Mouse (Mus musculus) skeletal muscle tissue, adult 2 months (tissue): ENCODE measurements around the gene Prap1.
"Not testable (repeated sequence)": the region's sequence is repeated elsewhere in the genome, so short reads cannot be mapped to it uniquely, and the experiment has no call there.

ENCODE experiments used
- DNase-seq: peaks from one replicate; pipeline ENCODE4 v3.0.0-alpha.2; 2012; ENCODE audit warnings: low read depth, low spot score

Gene Prap1

DNA sequence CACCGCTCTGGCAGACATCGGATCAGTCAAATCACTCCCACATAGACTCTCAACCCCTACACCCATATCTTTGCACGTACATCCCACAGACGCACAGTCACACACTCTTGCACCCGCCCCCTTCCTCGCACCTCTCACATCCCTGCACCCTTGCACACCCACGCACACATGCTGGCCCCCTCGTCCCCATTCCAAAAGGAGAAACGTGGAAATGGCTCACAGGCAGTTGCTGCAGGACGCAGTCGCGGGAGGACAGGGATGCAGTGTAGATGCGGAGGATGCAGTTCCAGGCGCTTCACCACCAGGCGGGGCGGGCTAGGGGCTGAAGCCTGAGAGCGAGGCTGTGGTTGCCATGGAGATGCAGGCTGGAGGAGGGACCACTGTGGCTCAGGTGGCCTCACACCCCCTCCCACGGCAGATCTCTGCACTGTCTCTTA is 10.9 kb upstream of the Prap1 start, which contains the start of gene Caly:
Gene Caly, minus strand, starts transcription at position 307 of the 437 bp plus-strand sequence.
- no peak for DNase-seq

DNA sequence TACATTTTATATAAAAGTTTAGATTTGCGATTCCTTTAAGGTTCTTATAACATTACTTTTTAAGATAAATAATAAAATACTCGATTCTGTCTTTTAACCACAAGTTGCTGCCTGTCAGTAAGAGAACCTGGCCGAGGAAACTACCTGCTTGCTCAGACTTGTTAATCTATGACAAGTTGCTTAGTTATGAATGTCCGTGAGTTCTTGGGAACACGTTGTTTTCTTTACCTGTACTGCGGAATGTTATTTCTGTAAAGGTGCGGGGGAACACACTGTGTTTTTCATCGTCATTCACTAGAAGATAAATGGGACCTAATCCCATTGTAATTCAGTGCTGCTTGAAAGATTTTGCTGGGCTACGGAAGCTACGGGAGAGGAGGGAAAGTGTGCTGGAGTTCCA is 2.6 kb upstream of the Prap1 start:
- DNase-seq: no peak

DNA sequence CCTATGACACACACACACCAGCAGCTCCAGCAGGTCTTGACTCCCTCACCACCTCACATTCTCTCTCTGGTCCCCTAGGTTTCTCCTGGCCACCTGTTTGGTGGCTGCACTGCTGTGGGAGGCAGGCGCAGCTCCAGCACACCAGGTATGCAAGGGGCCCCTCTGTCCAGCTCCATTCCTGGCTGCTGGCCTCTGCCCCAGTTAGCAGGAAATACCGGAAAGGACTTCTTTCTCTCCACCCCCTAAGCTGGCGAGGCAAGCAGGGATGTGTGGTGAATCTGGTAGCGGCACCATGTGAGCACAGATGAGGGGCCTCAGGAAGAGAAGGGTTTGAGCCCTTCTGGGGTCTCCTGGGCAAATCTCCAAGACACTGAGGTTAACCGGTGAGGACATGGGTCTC is 1.8 kb downstream of the Prap1 start:
- DNase-seq: no peak

DNA sequence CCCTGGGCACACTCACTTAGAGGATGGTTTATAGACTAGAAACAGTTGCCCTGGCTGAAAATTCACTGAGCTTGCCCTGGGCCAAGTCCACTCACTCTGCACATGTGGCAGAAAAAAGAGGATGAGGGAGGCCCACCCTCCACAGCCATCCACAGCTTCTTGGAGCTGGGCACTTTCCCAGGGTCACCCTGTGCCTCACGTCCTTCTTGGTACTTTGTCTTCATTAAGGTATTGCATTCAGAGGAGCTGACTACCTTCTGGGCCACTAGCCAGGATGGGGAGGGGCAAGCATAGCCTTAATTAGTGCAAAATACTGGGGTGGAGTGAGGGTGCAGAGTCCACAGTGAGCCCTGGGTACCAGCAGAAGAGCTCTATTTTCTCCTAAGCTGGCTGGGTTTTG is 2.4 kb downstream of the Prap1 start:
- DNase-seq: no peak

DNA sequence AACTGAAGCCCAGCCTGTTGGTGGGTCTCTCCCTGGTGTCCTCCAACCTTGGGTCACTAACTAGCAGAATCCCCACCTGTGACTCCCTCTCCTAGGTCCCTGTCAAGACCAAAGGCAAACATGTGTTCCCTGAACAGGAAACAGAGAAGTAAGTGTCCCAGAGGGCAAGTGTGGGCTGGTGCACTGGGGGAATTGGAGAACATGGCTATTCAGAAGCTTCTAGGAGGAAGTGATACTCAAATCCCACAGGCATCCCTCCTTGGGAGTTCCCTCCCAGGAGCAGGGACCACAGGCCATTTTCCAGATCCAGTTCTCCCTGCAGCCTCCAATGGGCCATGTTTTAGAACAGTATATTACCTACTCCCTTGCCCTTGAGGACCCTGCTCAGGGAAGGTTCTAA is 2.9 kb downstream of the Prap1 start:
- DNase-seq: no peak

DNA sequence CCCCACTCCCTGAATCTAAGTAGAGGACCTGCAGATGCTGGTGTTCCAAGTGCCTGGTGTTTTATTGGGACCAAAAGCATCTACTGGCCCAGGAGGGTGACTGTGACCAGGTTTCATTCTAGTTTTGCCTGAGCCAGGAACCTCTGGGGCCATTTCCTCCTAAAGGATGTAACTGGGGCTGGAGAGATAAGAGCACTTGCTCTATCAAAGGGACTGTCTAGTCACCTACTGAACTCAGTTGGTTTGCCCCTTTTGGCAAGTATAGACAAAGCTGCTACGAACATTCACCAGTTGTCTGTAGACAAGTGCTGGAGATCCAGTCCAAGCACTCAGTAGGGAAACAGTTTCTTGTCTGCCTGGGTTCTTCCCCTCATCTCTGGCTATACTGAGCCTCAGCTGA is 5.3 kb downstream of the Prap1 start:
- no peak for DNase-seq

DNA sequence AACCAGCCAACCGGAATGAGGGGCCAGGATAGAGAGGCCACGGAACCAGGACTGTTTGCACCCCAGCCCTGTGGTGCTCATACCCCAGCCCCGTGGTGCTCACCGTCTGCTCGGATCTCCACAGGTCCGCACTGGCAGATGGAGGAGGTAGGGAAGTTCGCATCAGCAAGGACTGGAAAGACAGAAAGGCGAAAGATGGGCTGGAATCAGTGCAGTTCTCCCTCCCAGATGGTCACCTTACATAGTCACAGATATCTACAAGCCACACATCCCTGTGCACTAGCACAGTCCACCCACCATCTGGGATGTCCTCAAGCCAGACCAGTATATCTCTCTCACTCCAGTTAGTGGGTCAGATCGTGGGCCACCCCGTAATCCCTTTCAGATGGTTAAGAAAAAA is 8.3 kb downstream of the Prap1 start:
- DNase-seq: no peak

DNA sequence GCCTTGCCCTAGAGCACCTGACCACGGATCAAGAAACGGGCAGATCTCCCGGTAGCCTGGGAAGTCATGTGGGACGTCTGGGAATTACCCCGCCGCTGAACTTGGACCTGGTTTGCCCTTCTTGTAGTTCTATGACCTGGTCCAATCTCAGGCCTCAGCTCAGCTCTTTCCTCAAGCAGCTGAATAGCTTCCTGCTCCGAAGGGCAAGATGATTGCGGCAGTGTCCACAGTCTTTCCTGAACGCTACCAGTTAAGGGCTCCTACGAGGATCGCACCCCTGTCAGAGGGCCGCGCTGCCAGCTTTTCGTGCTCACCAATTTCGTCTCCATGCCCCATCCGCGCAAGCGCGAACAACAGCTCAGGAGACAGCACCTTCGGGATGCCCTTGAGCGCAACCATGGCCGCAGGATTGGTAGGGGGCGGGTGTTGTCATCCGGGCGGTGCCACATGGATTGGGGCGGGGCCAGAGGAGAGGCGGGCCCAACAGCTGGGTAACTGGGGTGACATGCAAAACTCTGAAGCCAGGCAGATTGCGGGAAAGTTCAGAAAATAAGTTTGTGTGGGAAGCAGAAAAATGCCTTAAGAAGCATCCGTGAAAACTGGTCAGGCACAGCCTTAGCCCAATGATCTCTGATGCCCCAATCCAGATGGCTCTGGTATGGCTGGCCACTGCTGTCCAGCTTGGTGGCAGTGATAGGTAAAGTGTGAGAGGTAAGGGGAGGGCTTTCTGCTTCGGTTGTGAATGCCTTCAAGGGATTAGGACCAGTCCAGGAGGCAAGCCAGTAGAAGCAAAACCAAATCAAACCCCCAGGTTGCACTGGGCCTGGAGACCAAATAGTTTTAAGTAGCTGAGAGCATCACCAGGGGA is 9.0 kb downstream of the Prap1 start, which contains the start of gene Fuom:
Gene Fuom, minus strand, starts transcription at position 449 of the 868 bp plus-strand sequence.
- peak; percentile 75 for DNase-seq

DNA sequence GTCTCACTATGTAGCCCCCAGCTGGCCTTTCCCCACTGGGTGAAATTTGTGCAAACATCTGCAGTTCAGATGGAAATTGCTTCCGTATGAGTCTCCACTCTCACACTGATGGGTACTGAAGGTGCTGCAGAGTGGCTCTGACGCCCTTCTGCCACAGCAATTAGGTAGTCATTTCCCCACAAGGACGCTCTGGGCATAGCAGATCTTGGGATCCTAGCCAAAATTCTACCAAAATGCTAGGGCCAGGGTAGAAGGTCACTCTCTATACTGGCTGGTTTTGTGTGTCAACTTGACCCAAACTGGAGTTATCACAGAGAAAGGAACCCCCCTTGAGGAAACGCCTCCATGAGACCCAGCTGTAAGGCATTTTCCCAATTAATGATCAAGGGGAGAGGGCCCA is 10.8 kb downstream of the Prap1 start:
- no peak for DNase-seq

DNA sequence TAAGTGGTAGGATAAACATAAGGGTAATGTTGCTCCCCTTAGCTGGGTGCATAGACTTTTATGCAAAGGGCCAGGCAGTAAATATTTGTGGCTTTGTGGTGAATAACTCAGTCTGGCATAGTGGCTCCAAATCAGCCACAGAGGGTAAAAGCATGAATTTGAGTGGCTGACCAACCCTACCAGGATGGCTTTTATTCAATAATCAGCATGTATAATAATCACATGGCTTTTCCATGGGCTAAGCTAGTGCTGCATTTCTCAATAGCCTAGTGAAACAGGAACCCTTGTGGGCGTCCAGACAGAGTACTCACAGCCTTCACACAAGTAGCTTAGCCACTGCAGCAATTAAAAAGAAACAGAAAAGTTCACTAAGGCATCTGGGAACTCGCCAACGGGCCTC is 18.7 kb downstream of the Prap1 start:
- no peak for DNase-seq

DNA sequence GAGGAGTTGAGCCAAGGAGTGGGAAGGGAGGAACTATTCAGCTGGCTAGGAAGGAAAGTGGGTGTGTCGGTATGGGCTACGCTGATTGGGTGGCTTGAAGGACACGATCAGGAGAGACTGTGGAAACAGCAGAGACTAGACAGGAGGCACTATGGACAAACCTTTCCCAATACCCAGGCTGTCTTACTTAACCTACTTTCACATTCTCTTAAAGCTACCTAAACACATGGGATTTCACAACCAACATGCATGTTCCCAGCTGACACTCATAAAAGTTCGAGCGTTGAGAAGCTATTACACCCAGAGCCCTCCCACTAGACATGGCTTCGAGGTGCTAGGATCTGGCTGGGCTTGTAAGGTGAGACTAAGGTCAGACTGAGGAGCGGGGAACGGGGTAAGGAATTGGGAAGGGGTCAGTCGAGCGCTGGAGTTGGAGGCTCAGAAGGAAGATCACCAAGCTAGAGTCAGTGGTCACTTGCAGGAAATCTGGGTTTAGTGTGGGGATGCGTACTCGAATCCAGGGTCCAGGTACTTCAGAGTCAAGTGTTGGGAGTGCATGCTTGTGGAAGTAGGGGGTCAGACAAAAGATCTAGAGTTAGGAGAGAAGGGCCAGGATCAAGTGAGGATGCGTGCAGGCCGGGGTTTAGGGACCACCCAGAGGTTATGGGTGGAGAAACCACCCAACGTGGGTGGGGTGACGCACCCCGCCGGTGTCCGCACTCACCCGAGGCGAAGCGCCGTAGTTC is 22.6 kb downstream of the Prap1 start, which contains the start of gene Paox:
Gene Paox, plus strand, starts transcription at position 217 of the 746 bp plus-strand sequence.
- peak; percentile 84 for DNase-seq

DNA sequence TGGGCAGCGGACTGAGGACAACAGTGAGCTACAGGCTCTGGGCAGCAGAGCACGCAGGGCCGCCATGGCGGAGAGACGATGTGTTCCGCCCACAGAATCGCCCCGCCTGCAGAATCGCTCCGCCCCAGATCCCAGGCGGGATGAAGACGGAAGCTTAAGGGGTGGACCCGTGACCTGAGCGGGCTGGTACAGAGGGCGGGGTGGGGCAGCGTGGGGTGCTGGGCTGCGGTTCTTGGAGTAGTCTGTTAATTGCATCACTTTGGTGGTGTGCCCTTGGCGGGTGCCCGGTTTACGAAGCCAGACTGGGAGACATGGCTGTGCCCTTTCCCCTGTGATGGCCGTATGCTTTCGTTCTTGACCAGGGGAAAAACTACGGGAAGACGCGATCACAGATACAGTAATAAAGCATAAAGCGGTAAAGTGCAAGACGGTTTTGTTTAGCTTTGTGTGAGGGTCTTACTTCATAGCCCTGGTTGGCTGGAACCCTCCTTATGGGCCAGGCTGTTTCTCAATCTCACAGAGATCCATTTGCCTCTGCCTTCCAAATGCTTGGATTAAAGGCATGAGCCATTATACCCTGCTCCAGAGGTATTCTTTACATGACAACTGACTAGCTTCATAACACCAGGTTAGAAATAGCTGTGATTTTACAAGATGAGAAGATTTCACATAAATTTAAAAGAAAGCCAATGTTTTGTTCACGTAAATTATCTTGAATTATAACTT is 23.3 kb downstream of the Prap1 start, which contains the start of gene Echs1:
Gene Echs1, minus strand, starts transcription at position 148 of the 726 bp plus-strand sequence.
- peak; percentile 91 for DNase-seq

DNA sequence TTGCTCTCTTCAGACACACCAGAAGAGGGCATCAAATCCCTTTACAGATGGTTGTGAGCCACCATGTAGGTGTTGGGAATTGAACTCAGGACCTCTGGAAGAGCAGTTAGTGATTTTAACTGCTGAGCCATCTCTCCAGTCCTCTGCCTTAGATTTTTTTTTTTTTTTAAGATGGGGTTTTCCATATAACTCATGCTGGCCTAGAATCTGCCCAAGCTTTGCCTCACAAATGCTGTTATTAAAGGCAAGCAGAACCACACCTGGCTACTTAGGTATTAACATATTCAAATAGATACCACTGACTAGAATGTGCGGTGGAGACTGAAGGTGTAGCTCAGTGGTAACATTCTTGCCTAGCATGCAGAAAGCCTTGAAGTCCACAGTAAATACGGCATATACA is 27.3 kb downstream of the Prap1 start:
- no peak for DNase-seq

DNA sequence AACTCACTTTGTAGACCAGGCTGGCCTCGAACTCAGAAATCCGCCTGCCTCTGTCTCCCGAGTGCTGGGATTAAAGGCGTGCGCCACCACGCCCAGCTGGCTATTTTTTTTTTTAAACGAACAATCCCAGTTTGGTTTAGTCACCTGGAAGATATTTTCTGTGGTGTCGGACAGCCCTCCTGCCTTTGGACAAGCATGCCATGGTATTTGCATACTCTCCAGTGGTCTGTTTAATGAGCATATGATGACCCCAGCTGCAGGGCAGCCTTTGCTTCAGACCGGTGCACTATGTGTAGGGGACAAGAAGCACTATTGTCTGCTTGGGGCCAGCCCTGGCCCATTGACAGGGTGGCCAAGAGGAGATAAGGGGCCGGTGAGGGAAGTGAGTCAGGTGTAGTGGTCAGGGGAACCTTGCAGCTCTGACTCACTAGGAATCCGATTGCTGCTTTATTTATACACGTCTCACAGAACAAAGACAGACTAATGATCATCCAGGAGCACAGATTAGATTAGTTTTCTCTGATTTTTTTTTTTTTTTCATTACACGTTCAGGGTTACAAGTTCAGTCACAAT is 28.2 kb downstream of the Prap1 start:
- DNase-seq: no peak

DNA sequence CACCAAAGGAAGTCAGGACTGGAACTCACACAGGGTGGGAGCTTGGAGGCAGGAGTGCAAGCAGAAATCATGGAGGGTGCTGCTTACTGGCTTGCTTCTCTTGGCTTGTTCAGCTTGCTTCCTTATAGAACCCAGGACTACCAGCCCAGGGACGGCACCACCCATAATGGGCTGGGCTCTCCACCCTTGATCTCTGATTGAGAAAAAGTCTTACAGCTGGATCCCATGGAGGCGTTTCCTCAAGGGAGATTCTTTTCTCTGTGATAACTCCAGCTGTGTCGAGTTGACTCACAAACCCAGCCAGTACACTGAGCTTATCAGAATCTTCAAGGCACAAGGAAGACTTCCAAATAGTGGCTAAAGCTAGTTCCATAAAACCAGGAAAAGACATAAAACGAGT is 29.6 kb downstream of the Prap1 start:
- no peak for DNase-seq

DNA sequence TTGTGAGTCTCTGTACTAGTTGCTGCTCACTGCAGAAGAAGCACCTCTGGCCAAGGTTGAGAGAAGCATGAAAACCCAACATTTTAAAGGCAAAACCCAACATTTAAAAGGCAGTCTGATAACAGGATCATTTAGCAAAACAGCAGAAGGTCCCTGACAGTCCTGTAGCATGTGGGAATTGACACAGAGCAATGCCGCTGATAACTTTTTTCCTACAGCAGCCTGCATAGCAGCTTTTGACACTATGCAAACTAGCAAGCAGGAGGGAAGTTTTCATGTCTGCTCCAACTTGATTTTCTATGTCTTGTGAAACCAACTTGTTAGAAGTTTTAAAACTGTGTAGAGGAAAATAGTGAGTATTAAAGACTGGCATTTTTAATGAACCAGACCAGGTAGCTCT is 31.2 kb downstream of the Prap1 start:
- DNase-seq: no peak

DNA sequence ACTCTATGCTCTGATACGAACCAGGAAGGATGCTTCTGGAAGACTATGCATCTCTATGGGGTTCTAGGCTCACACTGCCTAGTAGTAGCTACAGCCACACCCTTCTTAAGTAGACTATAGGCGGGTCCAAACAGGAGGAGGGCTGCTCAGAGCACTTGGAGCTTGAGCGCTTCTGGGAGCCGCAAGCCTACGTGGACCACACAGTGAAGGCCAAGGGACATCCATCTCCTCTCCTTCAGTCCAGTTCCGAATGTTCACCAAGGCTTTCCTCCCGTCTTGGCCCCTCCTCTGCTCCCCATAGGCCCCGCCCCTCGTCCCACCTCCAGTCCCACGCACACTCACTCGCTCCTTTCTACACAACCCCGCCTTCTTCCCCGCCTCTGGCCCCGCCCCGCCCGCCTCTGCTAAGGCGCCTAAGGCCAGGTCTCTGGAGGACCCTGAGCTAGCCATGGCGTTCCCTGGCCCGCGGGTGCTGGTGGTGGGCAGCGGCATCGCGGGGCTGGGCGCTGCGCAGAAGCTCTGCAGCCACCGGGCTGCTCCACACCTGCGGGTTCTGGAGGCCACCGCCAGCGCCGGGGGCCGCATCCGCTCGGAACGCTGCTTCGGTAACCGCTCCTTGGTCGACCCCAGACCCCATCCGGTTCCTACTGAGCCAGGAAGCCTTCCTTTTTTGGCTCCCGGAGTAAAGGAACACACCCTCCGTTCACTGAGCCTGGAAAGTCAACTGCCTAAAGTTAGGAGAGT is 32.3 kb downstream of the Prap1 start:
- DNase-seq: peak; percentile 87

DNA sequence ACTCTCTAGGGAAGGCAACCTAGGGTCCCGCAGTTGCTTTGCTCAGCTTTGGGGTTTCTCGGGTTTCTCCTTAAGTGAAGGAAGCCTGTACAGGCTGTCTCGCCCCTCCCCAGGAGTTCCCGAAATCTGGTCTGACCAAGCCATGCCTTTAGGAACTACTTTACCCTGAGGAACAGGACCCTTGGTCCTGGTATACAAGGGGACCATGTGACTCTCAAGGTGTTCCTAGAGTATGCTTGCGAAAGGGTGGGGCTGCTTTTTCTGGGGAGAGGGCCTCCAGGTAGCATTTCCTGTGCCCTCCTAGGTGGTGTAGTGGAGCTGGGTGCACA is 32.8 kb downstream of the Prap1 start:
- no peak for DNase-seq

DNA sequence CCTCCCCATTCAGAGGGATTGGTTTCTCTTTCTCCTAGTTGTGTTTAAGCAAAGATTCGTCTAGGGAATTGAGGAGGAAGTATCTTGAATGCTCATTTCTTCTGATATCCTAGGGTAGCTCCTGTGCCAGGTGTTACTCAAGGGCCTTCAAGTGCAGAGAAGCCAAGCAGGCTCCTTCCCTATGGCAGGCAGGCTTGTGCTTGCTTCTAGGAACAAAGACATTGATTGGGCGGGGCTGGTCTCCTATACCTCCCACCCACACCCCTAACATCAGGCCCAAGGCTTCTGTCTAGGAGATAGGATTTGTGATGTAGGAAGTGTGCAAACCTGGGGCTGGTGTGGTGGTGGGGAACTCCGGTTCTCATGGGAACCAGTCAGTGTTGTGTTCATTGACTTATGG is 33.7 kb downstream of the Prap1 start:
- no peak for DNase-seq

DNA sequence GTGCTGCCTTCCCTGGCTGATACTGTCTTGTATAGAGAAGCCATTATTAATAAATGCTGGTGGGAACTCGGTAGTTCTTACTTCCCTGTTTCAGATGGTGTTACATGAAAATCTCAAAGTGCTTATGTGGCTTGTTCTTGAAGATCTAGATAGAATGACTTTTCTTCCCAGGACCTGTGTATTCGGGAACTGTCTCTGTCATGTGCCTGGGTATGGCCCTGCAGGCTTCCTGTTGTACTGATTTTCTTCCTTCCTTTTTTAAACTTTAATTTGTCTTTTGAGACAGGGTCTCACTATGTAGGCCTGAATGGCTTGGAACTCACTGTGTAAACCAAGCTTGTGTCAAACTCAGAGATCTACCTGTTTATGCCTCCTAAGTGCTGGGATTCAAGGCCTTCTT is 34.7 kb downstream of the Prap1 start:
- no peak for DNase-seq

DNA sequence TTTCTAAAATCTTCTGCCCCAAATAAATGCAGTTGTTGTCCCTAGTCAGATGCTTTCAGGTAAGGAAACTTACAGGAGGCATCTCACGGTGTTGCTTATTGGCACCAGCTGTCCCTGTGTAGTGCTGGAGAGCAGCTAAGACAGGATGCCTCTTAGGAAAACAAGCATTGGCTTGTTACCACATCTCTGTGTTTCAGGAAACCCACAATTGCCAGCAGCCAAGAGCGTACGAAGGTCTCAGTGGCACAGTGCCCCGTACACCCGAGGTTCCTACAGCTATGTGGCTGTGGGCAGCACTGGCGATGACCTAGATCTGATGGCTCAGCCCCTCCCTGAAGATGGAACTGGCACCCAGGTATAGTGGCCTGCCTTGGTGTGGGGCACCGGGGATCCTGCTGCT is 39.0 kb downstream of the Prap1 start:
- not testable (repeated sequence) for DNase-seq
